Comparison of ENCODE assay signal across 32 mouse cellular contexts in genomic region chr11:100378446-100378845, GRCm38 (mm10). TPM values are rescaled to one million over a fixed set of nuclear protein-coding genes. Genes with fewer than 3 reads are reported as not detected.
DNase-seq lines count a peak whose midpoint lies in the region; ATAC-seq and TF ChIP-seq lines count a peak whose summit lies in the region.
"Had no signal": no experiment of that assay in that cellular context is flagged by ENCODE, and none has a peak within 500 bp of the region (broad histone marks: within the 10 kb centered on the region; RNA-seq: fewer than 3 reads in every experiment).

No protein-coding gene starts in this region.

- H3K36me3 ChIP-seq in spleen, adult 2 months (ENCODE audit: control insufficient read depth, insufficient read depth, low read length): no peaks in the 10 kb centered on the region
- H3K36me3 ChIP-seq: G1E had no signal

- TF ChIP-seq POLR2A in spleen, adult 2 months (IDR thresholded peaks at IDR 0.05; ENCODE audit: low read depth, low read length): no peak

- intact Hi-C loops in heart, postnatal 10 days (cut with DNase I): no loop called here

- no peaks in the 10 kb centered on the region for H3K27me3 ChIP-seq in spleen, adult 2 months (ENCODE audit: control insufficient read depth, insufficient read depth, low read length)
- H3K27me3 ChIP-seq: embryonic facial prominence, embryonic 13.5 days; embryonic facial prominence, embryonic 15.5 days; forebrain, embryonic 12.5 days; Patski had no signal

- ATAC-seq in megakaryocyte progenitor cell, adult 5-6 weeks (replicated peaks; ENCODE audit: poor library complexity): 0 out of 2 replicates have a peak, but pooled peaks have one; percentile 26
- ATAC-seq: activated CD4-positive, CD25-positive, alpha-beta regulatory T cell, adult 4 months; forebrain, embryonic 14.5 days; forebrain, postnatal 0 days; Patski had no signal

- TF ChIP-seq CTCF in spleen, adult 2 months (IDR thresholded peaks at IDR 0.05; ENCODE audit: extremely low read depth, insufficient read depth, insufficient read length, insufficient replicate concordance): no peak

- H3K4me1 ChIP-seq in spleen, adult 2 months (ENCODE audit: control insufficient read depth, insufficient read depth, insufficient read length): no peaks in the 10 kb centered on the region
- peaks cover 24% of the 10 kb centered on the region for H3K4me1 ChIP-seq in brown adipose tissue, adult 24 weeks (ENCODE audit: control insufficient read depth, insufficient read depth, insufficient read length, low read length)
- H3K4me1 ChIP-seq: embryonic facial prominence, embryonic 13.5 days; embryonic facial prominence, embryonic 15.5 days; forebrain, embryonic 10.5 days; forebrain, embryonic 12.5 days had no signal

- H3K27ac ChIP-seq in spleen, adult 2 months (ENCODE audit: insufficient read depth, low read length): peak overlapping the region; percentile 36; the same call in 1 of the 2 replicates
- peak overlapping the region; percentile 35; the same call in 1 of the 2 replicates for H3K27ac ChIP-seq in brown adipose tissue, adult 24 weeks (replicated peaks; ENCODE audit: low read depth, low read length)
- H3K27ac ChIP-seq: embryonic facial prominence, embryonic 13.5 days; embryonic facial prominence, embryonic 15.5 days; forebrain, embryonic 10.5 days; forebrain, embryonic 12.5 days had no signal

- DNase-seq in heart, adult 11 months: peak; percentile 93
- DNase-seq in heart, postnatal 10 days: no peak
- no peak for DNase-seq in spleen, adult 2 months (ENCODE audit: low read depth in 1 of 2, low spot score in 2 of 2)
- DNase-seq in spleen, postnatal 4 days (ENCODE audit: low spot score in 2 of 2): no peak
- DNase-seq in layer of hippocampus, adult 11-12 months (ENCODE audit: low spot score): no peak
- no peak for DNase-seq in layer of hippocampus, adult 8-10 months (ENCODE audit: low spot score in 2 of 2)
- DNase-seq: adrenal gland, adult 8-10 months; adrenal gland, postnatal 14 days; adrenal gland, postnatal 36 days; cerebellum, adult 11 months; cerebellum, adult 18-20 months; cerebellum, adult 8-10 months; cerebellum, adult 9-11 months; cerebellum, postnatal 14 days; cerebellum, postnatal 36 days; embryo, embryonic 11 days; forebrain, postnatal 0 days had no signal

- WGBS in spleen, adult 2 months: 88% methylated on average over 5 of the region's 5 CpGs

- H3K4me3 ChIP-seq in spleen, adult 2 months (ENCODE audit: extremely low read depth, insufficient read depth, insufficient read length): no peak overlapping the region
- H3K4me3 ChIP-seq in brown adipose tissue, adult 24 weeks (ENCODE audit: insufficient read depth, low read depth, low read length): no peak overlapping the region
- H3K4me3 ChIP-seq: embryonic facial prominence, embryonic 13.5 days; embryonic facial prominence, embryonic 15.5 days; erythroblast, embryonic 14.5 days; forebrain, embryonic 10.5 days; forebrain, embryonic 12.5 days had no signal

RNA-seq across cellular contexts. Expression of gene Jup, which starts 19.1 kb away (rescaled TPM):
- total RNA-seq in heart, postnatal 10 days (2021): 100 to 1,000 TPM; 252 to 286 TPM
- 84.5 and 91.6 TPM in 2 replicates for polyA plus RNA-seq in spleen, adult 2 months (2012; rRNA removed)
- polyA plus RNA-seq in brown adipose tissue, adult 24 weeks (2012; ENCODE audit: insufficient read depth, insufficient read length, missing spikeins): 24.9 and 31.0 TPM in 2 replicates
- 1.5 and 4.0 TPM in 2 replicates for total RNA-seq in megakaryocyte progenitor cell, adult 5-6 weeks (2015)
- total RNA-seq in megakaryocyte progenitor cell, adult 5-6 weeks (2017): 1.4 and 2.5 TPM in 2 replicates
- total RNA-seq in layer of hippocampus, adult 8-10 months (2022): 10 to 100 TPM; 37.5 to 40.7 (median 39.8) TPM
- polyA plus RNA-seq: G1E had no signal

RNA-seq across cellular contexts. Expression of gene Hap1, which starts 22.5 kb away (rescaled TPM):
- total RNA-seq in heart, postnatal 10 days (2021): 1 to 10 TPM; 1.4 TPM
- polyA plus RNA-seq in spleen, adult 2 months (2012; rRNA removed): 22.0 and 24.7 TPM in 2 replicates
- polyA plus RNA-seq in brown adipose tissue, adult 24 weeks (2012; ENCODE audit: insufficient read depth, insufficient read length, missing spikeins): not detected in 2 replicates
- total RNA-seq in megakaryocyte progenitor cell, adult 5-6 weeks (2015): not detected in 2 replicates
- not detected in 2 replicates for total RNA-seq in megakaryocyte progenitor cell, adult 5-6 weeks (2017)
- total RNA-seq in layer of hippocampus, adult 8-10 months (2022): 100 to 1,000 TPM; 164 to 201 (median 183) TPM
- total RNA-seq: common myeloid progenitor, adult 5-6 weeks had no signal
- polyA plus RNA-seq: G1E had no signal

RNA-seq across cellular contexts. Expression of gene P3h4, which starts 36.2 kb away (rescaled TPM):
- 10 to 100 TPM; 24.4 to 27.3 TPM for total RNA-seq in heart, postnatal 10 days (2021)
- 6.7 and 11.1 TPM in 2 replicates for polyA plus RNA-seq in spleen, adult 2 months (2012; rRNA removed)
- 5.7 and 9.8 TPM in 2 replicates for polyA plus RNA-seq in brown adipose tissue, adult 24 weeks (2012; ENCODE audit: insufficient read depth, insufficient read length, missing spikeins)
- 0.05 TPM in 1 of 2 replicates, not detected in the other for total RNA-seq in megakaryocyte progenitor cell, adult 5-6 weeks (2015)
- total RNA-seq in megakaryocyte progenitor cell, adult 5-6 weeks (2017): 0.08 TPM in 1 of 2 replicates, not detected in the other
- total RNA-seq in layer of hippocampus, adult 8-10 months (2022): 10 to 100 TPM in 2 of 4 experiments, 1 to 10 TPM in 2; 9.3 to 12.4 (median 10.6) TPM
- total RNA-seq: G1E had no signal
- polyA plus RNA-seq: activated CD4-positive, CD25-positive, alpha-beta regulatory T cell, adult 4 months; erythroblast, embryonic 14.5 days; G1E had no signal

RNA-seq across cellular contexts. Expression of gene Fkbp10, which starts 37.1 kb away (rescaled TPM):
- total RNA-seq in heart, postnatal 10 days (2021): 10 to 100 TPM; 58.6 to 59.7 TPM
- polyA plus RNA-seq in spleen, adult 2 months (2012; rRNA removed): 14.9 and 16.7 TPM in 2 replicates
- polyA plus RNA-seq in brown adipose tissue, adult 24 weeks (2012; ENCODE audit: insufficient read depth, insufficient read length, missing spikeins): 1.7 and 3.3 TPM in 2 replicates
- not detected in 2 replicates for total RNA-seq in megakaryocyte progenitor cell, adult 5-6 weeks (2015)
- not detected in 2 replicates for total RNA-seq in megakaryocyte progenitor cell, adult 5-6 weeks (2017)
- total RNA-seq in layer of hippocampus, adult 8-10 months (2022): 1 to 10 TPM; 5.3 to 9.2 (median 7.1) TPM
- total RNA-seq: common myeloid progenitor, adult 5-6 weeks had no signal
- polyA plus RNA-seq: activated CD4-positive, CD25-positive, alpha-beta regulatory T cell, adult 4 months; G1E had no signal

RNA-seq across cellular contexts. Expression of gene Gast, which starts 44.2 kb away (rescaled TPM):
- total RNA-seq in heart, postnatal 10 days (2021): not detected
- polyA plus RNA-seq in spleen, adult 2 months (2012; rRNA removed): not detected in 2 replicates
- polyA plus RNA-seq in brown adipose tissue, adult 24 weeks (2012; ENCODE audit: insufficient read depth, insufficient read length, missing spikeins): not detected in 2 replicates
- not detected in 2 replicates for total RNA-seq in megakaryocyte progenitor cell, adult 5-6 weeks (2015)
- total RNA-seq in megakaryocyte progenitor cell, adult 5-6 weeks (2017): not detected in 2 replicates
- total RNA-seq in layer of hippocampus, adult 8-10 months (2022): not detected
- total RNA-seq: adrenal gland, adult 18-20 months; adrenal gland, adult 8-10 months; adrenal gland, postnatal 14 days; adrenal gland, postnatal 36 days; common myeloid progenitor, adult 5-6 weeks; forebrain, postnatal 0 days; G1E had no signal
- polyA plus RNA-seq: activated CD4-positive, CD25-positive, alpha-beta regulatory T cell, adult 4 months; C2C12; embryonic facial prominence, embryonic 11.5 days; forebrain, embryonic 10.5 days; G1E; Patski had no signal

Comparison
In these comparisons a context has a peak if more than half of its experiments do, and no peak if none do; other contexts are left out.
1. RNA of gene Jup, which starts 19.1 kb away (total RNA-seq): 252 to 286 TPM in heart, postnatal 10 days and 37.5 to 40.7 TPM in layer of hippocampus, adult 8-10 months; 1.4 to 4.0 TPM in megakaryocyte progenitor cell, adult 5-6 weeks; every median in the first group is over 4 times any median in the second.
2. RNA of gene Hap1, which starts 22.5 kb away (total RNA-seq): 164 to 201 TPM in layer of hippocampus, adult 8-10 months; 1.4 TPM in heart, postnatal 10 days and not detected in megakaryocyte progenitor cell, adult 5-6 weeks; every median in the first group is over 10 times any median in the second.
3. RNA of gene P3h4, which starts 36.2 kb away (total RNA-seq): 24.4 to 27.3 TPM in heart, postnatal 10 days and 9.3 to 12.4 TPM in layer of hippocampus, adult 8-10 months; 0.05 to 0.08 TPM in megakaryocyte progenitor cell, adult 5-6 weeks; every median in the first group is over 4 times any median in the second.